Mouse (Mus musculus): ENCODE measurements around the gene Cel. TPM values are rescaled to one million over a fixed set of nuclear protein-coding genes. Genes with fewer than 3 reads are reported as not detected.

Gene Cel
- not detected for polyA plus RNA-seq (2017; shearing (Covaris generic))

DNA sequence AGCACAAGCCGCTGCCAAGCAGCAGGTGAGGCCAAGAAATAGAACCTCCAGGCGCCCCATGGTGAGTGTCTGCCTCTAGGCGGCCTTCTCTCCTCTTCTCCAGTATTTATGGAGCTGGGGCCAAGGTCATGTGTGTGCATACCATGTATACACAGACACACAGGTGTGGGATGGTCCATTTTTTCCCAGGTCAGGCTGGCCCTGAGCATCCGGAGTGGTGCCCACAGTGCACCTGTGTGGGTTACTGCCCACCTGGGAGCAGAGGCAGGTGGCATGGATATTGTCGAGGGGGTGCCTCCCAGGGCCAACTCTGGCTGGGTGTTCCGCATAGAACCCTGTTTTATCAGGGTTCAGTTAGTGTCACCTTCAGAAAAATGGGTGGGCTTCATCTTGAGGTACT lies at the start of gene Cel:
TSS of gene Cel (minus strand) at position 101 of the 400 bp plus-strand sequence.
- ATAC-seq: no peak

GRCm38 (mm10) chr2:28612436-28613063 lies 49.3 kb upstream of the Cel start:
- no peak for ATAC-seq

GRCm38 (mm10) chr2:28611407-28611787 lies 48.2 kb upstream of the Cel start:
- no peak for ATAC-seq

GRCm38 (mm10) chr2:28610716-28611406 lies 47.7 kb upstream of the Cel start:
- ATAC-seq: no peak

- ATAC-seq: no peak
Observed at GRCm38 (mm10) chr2:28609851-28610250, 46.6 kb upstream of the Cel start.

DNA sequence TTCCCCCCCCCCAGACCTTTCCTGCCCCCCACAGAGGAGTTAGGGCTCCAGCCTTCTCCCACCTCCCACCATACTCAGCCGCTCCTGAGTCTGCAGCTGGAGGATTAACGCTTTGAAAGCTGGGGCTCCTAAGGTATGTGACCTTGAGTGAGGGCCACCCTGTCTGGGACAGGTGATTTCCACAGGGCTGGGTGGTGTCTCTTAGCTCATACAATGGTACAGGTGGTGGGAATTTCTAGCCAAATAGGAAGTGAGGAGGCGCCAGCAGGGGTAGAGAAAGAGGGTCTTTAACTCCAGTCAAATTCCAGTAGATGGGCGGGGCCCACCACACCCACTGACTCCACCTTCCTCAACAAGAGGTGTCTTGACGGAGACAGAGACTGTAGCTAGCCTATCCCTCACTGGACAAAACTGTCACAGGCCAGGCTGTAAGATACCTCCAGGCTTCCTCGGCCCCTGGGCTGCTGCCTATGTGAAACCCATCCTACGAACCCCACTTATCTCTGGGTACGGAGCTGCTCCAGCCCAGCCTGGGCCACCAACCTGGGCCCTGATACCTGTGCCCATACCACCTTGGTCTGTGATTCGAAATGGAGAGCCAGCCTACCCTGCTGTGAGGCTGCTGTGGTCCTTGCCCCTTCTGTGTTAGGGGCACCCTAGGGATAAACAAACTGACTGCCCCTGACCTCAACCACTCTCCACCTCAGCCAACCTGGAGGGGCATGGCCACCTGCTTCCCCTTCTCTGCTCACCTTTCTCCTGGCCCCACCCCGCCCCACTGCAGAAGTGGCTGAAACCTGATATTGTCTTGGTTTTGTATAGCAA lies 44.4 kb upstream of the Cel start:
- no peak for ATAC-seq

DNA sequence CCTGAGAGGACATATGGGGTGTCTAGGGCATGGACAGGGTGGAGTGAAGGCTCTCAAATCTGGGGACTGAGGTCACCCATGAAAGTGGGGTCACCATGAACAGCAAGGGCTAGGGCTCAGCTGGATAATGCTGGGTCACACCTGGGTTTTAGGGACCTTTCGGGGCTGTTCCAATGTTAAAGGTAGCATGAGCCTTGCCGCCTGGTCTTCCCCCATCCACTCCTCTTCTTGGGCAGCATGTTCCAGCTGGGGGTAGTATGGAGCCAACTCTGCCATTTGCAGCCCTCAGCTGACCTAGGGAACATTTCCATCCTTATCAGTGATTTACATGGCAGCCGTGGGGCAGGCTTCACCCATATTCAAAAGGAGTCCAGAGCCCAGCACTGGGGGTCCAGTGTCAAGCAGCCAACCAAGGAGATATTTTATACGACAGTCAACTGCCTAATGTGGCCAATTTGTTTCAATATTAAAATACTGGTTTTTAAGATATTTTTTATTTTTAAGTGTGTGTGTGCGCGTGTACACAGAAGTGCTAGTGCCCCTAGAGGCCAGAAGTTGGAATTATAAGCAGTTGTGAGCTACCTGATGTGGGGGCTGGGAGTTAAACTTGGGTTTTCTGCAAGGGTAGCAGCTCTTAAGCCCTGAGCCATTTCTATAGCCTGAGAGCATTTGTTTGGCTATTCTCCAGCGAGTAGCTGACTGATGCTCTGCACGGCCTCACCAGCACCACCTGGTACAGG lies 43.6 kb upstream of the Cel start:
- ATAC-seq: no peak

DNA sequence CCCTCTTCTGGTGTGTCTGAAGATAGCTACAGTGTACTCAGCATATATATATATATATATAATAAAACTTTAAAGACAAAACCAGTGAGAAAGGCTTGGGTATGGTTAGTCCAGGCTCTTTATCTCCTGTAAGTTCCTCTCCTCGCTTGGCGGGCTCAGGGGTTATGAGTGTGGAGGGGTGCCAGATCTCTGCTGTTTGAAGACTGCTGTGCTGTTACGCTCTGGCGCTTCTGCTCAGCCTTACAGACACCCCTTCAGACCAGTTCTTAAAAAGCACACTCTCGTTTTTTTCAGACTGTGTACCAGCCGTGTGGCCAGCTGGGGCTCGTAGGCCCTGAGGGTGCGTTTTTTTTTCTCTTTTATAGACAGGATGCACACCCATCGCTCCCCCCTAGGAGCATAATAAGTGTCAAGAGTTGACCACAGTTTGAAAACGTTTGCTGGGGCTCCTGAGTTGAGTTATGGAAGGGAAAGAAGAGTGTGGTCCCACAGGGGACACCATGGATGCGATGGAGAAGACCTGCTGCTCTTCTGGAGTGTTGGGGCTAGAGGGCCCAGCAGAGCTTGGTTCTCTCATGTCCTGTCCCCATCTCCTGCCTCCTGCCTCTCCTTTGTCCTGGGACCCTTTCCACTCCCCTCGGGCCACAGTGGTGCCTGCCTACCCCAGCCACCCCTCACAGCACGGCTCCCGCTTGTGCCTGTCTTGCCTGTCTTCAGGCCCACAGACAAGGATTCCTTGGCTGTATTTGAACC lies 42.8 kb upstream of the Cel start:
- no peak for ATAC-seq

DNA sequence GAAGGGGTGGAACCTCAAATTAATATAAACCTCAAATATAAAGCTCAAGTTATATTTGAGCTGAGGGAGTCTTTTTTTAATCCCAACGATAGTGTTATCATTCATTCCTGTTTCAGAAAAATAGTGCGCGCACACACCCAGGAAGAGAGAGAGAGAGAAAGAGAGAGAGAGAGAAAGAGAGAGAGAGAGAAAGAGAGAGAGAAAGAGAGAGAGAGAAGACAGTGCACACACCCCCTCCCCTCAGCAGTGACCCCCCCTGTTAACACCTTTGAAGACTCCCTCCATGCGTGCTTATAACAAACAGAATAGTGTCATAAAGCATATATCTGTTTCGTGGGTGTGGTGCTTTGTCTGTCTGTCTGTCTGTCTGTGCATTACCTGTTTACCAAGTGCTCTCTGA lies 40.3 kb upstream of the Cel start:
- no peak for ATAC-seq

- no peak for ATAC-seq
Observed at GRCm38 (mm10) chr2:28601720-28602590, 38.8 kb upstream of the Cel start.

GRCm38 (mm10) chr2:28599569-28599900 lies 36.3 kb upstream of the Cel start:
- ATAC-seq: no peak

DNA sequence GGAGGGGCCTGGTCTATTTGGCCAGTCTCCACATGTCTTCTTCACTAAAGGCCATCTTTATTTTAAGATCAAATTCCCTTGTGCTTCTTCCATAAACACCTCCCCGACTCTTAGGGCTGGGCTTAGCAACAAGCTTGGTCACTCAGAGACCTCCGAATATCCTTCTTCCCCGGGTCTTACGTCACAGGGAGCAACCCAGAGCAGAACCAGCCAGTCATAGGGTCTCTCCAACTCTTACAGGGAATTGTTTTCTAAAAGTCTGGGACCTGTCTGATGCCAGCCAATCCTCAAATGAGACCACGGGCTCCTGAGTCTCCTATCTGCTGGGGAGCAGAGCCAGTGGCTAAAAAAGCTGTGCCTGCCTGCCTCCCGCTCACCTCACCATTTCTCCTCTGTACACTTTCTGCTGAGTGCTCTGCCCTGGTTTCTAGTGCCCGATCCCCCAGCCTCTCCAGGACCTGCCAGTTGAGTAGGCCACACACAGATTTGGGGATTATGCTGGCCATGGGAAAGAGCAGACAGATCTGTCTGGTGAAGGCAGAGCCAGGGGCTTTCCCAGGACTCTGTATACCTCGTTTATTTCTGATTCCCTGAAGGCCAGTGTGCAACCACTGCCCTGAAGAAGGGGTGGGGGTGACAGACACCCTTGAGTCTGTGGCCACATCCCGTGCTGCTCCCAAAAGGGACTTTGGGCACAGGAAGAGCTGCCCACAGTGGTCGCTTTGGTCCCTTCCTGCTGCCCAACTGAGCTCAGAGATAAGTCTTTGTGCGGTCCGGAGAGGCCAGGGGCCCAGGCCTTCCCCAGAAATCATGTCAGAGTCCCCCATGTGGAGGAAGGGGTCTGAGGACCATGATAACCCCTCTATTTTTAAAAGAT lies 35.7 kb upstream of the Cel start:
- ATAC-seq: no peak

- no peak for ATAC-seq
Observed at GRCm38 (mm10) chr2:28597733-28598547, 34.7 kb upstream of the Cel start.

GRCm38 (mm10) chr2:28596998-28597397 lies 33.8 kb upstream of the Cel start:
- no peak for ATAC-seq

- no peak for ATAC-seq
Observed at GRCm38 (mm10) chr2:28596021-28596420, 32.8 kb upstream of the Cel start.

GRCm38 (mm10) chr2:28592809-28593208 lies 29.6 kb upstream of the Cel start:
- ATAC-seq: no peak

GRCm38 (mm10) chr2:28591479-28591878 lies 28.3 kb upstream of the Cel start:
- ATAC-seq: no peak

DNA sequence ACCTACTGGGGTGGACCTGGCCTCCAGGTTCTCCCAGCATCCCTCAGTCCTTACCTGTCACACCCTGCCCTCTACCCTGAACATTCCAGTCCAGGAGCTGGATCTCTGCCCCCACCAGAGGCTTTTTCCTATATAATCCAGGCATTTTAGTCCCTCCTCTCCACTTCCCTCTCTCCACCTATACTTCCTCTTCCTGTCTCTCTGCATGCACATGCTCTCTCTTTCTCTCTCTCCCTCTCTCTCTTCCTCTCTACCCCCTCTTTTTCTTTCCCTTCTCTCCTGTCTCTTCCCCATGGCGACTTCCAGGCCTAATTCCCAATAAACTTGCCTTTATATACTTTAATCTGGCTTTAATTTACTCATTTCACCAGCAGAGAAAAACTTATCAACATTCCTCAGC lies 25.4 kb upstream of the Cel start:
- no peak for ATAC-seq

DNA sequence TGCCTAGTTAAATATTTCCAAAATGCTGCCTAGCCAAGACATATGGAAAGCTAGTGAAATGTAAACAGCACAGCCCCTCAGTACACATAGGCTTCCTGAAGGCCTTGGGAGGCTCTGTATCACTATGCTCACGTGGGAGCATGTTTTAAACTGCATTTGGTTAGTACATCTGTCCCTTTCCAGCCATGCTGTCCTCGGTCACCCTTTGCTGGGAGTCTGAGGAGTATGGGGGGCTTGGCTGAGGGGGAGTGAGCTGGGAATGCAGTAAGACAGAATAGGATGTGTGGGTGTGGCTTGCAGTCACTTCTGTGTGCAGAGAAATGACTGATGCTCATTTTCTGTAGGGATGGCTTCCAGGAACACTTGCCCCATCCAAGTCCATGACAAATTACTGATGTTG lies 22.5 kb upstream of the Cel start:
- ATAC-seq: no peak

Data from activated CD4-positive, CD25-positive, alpha-beta regulatory T cell, adult 4 months (primary cell).